Mouse (Mus musculus) ES-CJ7 (cell line): ENCODE results near the gene Prlr.

Experiments used
- DNase-seq: peaks from one replicate; pipeline ENCODE4 v3.0.0; 2011; ENCODE audit warnings: low read depth, low spot score

Prlr gene

DNA sequence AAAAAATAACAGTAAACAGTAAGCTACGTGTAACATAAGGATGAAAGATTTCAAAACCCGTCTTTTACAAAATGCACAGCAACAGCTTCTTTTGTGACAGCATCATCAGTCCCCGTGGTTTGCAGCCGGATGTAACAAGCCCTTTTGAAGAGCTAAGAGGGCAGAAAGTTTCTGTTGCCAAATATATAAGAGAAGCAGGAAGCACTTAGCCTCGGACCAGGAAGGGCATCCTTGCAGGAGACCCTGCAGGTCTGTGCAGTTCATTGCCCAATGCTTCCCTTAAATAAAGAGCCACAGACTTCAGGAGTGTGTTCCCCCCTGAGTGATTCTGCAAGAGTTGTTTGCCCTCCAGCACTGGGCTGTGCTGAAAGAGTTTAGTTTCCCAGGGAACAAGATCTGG lies 58.9 kb downstream of the Prlr start:
- no peak for DNase-seq

- no peak for DNase-seq
Observed at GRCm38 (mm10) chr15:10236812-10237211, 59.8 kb downstream of the Prlr start.

- DNase-seq = no peak
Observed at GRCm38 (mm10) chr15:10238454-10238853, 61.4 kb downstream of the Prlr start.

DNA sequence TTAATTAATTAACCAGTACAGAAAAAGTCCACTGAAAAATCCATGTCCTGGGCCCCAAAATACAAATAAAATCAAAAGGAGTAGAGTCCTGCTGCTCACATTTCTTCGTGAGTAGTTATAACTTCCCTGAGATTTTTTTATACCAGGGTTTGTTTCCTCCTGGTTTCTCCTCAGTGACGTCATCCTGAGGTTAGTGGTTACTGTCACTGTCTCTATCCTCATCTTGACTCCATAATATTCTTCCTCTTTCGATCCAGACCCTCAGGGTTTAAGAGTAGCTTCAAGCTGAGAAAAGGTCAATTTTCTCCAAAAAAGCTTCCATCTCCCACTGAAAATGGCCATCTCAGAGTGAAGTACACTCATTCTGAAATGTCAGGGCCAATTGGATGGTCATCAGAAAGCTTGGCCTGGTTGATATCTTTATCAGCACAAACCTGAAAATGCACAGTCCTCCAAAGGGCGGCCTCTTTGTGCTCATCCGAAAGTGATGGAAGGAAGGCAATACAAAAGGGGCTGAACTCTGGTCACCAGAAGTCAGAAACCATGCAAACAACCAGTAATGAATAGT lies 63.3 kb downstream of the Prlr start:
- DNase-seq = no peak

DNA sequence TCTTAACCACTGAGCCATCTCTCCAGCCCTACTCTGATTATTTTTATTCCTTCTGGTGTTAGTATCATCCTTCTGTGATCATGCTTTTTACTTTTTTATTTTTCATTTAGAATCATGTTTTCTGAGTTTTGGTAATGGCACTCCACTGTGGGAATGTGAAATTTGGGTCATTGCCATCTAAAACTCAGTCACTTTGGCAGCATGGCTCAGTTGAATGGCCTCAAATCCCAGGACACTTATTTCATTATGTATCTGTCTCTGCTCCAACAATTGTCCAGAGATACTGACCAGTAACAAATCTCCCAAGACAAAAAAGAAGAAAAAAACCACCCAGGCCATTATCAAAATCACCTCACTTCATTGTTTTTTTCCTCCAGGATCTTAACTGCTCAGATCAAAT lies 65.2 kb downstream of the Prlr start:
- no peak for DNase-seq

DNA sequence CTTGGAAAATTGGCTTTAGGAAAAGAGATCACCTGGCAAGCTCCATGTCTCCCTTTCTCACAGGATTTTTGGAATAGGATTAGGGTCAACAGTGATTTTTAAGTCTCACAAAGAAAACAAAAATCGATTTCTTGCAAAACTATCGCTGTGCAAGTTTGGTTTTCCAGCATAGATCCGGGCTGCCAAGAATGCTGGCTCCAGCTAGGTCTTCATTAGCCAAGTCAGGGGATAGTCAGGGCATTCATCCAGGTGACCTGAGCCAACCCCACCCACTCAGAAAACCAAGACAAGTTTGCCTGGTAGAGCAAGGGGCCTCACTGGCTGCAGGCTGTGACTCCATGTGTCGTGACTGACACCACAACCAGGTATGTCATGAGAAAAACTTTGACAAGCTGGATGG lies 72.2 kb downstream of the Prlr start:
- no peak for DNase-seq

GRCm38 (mm10) chr15:10250784-10251183 lies 73.7 kb downstream of the Prlr start:
- DNase-seq = no peak

GRCm38 (mm10) chr15:10252526-10252925 lies 75.5 kb downstream of the Prlr start:
- DNase-seq = no peak

- DNase-seq = no peak
Observed at GRCm38 (mm10) chr15:10262219-10262618, 85.2 kb downstream of the Prlr start.

DNA sequence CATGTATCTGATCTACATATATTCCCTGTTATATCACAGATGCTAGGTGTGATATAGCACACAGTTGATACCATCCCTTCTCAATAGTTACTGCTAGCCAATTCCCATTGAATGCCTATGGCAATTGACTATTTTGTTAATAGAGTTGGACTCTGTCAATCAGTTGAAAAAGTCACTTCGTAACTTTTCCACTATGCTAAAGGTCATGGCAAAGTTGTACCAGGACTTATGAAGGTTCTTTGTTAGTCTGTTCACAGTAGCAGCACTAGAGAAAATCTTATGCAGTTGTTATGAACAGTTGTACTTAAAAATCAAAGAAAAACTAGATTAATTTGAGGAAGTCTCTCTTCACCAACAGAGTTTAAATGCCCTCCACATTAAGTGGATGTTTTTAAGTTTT lies 85.6 kb downstream of the Prlr start:
- DNase-seq = no peak

- DNase-seq = no peak
Observed at GRCm38 (mm10) chr15:10263420-10263819, 86.4 kb downstream of the Prlr start.

GRCm38 (mm10) chr15:10264885-10265284 lies 87.8 kb downstream of the Prlr start:
- no peak for DNase-seq

GRCm38 (mm10) chr15:10267251-10267650 lies 90.2 kb downstream of the Prlr start:
- DNase-seq = no peak

DNA sequence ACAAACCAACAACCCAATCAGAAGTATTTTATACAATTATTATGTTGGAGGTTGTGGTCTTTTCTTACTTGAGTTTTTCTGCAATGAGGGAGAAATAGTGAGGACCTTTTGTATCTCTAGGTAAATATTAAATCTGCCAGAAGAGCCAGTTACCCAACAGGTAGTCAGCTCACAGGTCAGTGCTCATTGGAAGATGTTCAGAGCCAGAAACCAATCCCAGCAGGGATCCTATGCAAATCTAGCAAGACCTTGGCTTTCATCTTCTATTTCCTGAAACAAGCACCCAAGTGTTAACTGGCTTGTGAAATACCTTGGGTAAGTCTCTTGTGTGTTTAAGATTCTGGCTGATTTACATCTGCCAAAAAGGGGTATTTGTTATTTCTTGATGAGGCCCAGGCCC lies 99.3 kb downstream of the Prlr start:
- peak; percentile 4 for DNase-seq

GRCm38 (mm10) chr15:10277461-10277860 lies 100.4 kb downstream of the Prlr start:
- no peak for DNase-seq

GRCm38 (mm10) chr15:10281546-10281945 lies 104.5 kb downstream of the Prlr start:
- no peak for DNase-seq

DNA sequence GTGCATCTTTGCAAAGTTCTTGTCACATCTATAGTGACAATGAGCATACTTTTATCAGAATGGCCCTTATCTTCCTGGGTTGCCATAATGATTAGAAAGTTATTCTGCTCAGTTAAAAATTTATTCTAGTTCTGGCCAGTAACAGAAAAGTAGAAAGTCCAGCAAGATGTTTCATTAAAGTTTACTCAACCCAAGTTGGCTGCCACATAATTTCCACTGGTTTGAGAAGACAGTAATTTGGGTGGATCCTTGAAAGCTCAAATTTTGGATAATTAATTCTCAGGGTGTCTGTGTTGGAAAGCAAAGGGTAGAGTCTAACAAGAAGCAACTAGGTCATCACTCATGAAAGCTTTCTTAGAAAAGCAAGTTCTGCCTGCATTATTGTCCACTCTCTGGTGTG lies 106.6 kb downstream of the Prlr start:
- DNase-seq = no peak

- no peak for DNase-seq
Observed at GRCm38 (mm10) chr15:10296570-10296969, 119.5 kb downstream of the Prlr start.

GRCm38 (mm10) chr15:10298058-10298457 lies 121.0 kb downstream of the Prlr start:
- no peak for DNase-seq

- peak; percentile 52 for DNase-seq
Observed at GRCm38 (mm10) chr15:10299467-10299866, 122.4 kb downstream of the Prlr start.

GRCm38 (mm10) chr15:10306461-10306860 lies 129.4 kb downstream of the Prlr start:
- DNase-seq = no peak

GRCm38 (mm10) chr15:10311826-10312225 lies 134.8 kb downstream of the Prlr start:
- DNase-seq = no peak

DNA sequence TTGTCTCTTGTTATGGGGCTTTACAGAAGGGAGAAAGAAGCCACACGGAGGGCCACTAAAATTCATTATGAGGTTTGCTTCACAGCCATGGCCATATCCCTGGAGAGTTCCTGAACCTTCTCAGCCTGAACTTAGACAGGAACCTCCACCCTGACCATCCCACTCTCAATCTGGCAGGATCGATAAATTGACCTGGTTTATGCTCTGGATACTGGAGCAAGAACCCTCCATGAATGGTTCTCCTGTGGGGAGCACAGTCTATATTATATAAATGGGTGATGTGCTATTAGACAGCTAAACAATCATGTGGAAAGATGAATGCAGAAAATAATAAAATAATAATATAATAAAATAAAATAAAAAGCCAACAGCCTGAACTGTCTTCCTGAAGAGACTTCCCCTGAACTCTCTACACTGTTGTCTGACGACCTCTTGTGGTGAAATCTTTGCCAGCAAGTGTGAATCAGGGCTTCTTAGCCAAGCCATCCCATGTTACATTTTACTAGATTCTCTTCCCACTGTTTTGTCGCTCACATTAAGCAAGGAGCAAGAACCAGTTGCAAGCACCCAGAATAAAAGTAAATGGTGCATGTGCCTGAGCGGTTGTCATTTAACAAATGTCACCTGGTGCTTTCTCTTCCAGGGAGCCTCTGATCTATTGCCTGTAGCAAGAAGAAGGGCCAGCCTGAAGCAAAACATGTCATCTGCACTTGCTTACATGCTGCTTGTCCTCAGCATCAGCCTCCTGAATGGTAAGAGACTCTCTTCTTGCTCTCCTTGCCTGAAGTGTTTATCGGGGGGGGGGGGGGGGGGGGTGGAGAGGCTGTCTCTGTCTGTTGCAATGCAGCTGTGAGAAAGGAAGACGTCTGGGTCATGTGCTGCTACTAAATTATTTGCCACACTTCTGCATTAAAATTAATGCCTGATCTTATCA lies 136.8 kb downstream of the Prlr start:
- peak; percentile 54 for DNase-seq
